Mouse (Mus musculus): ENCODE results near the gene Gins3. TPM values are rescaled to one million over a fixed set of nuclear protein-coding genes. Genes with fewer than 3 reads are reported as not detected.

Gene Gins3
- total and polyA plus RNA-seq, 3 experiments: 14.0 to 14.4 TPM; not detected in 1

DNA sequence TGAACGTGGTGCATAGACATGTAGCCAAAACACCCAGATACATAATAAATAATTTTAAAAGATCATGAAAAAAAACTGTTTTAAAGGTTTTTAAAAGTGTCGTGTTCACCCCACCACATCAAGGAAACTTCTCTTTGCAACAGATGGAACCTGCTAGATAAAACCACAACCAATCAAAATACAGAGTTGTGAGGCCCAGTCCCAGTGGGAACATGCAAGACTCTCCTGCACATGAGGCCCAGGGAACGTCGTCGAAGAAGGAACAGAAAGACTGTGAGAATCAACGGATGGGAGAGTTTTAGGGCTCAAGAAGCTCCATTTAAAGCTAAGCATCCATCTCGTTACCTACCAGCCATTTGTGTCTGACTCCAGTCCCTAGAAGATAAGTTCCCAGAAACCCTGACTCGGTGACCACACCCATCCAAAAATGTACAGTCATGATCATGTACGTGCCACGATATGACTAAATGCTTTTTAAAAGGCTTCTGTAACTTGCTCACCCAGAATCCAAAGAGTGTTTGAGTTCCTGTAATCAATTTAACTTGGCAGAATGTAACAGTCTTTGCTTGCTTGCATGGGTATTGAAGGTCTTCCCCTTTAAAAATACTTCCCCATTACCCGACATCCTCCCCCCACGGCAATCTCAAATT is 41.0 kb upstream of the Gins3 start:
- peak overlapping the region; percentile 88 for H3K27ac ChIP-seq (ENCODE audit: control insufficient read depth, low read depth, low read length)
- peaks cover 0 to 18% of the 10 kb centered on the region in 2 experiments; a peak in 2 of 4 replicates for H3K36me3 ChIP-seq (ENCODE audit: control insufficient read depth in 1 of 2, insufficient read depth in 2 of 2, low read length in 2 of 2)
- no peaks in the 10 kb centered on the region for H3K79me2 ChIP-seq (ENCODE audit: control insufficient read depth, insufficient read depth, low read length, poor library complexity)
- TF ChIP-seq POLR2A (IDR thresholded peaks at IDR 0.05; ENCODE audit: control insufficient read depth in 1 of 2, insufficient read depth in 1 of 2, low read depth in 1 of 2, low read length in 2 of 2, poor library complexity in 1 of 2) (no peak), TBP (IDR thresholded peaks at IDR 0.05; ENCODE audit: low read depth, low read length) (no peak), ETS1 (IDR thresholded peaks at IDR 0.05; ENCODE audit: low read depth, low read length) (peak; percentile 61; the same call in 1 of the 2 replicates), SIN3A (IDR thresholded peaks at IDR 0.05; ENCODE audit: low read length) (peak; percentile 53; the same call in 1 of the 2 replicates), NELFE (IDR thresholded peaks at IDR 0.05; ENCODE audit: low read depth, low read length) (no peak), RCOR1 (IDR thresholded peaks at IDR 0.05; ENCODE audit: low read depth, low read length) (0 out of 2 replicates have a peak, but pooled peaks have one; percentile 6), CHD1 (IDR thresholded peaks at IDR 0.05; ENCODE audit: low read depth, low read length) (no peak), POLR2AphosphoS2 (IDR thresholded peaks at IDR 0.05; ENCODE audit: low read length) (no peak), ZKSCAN1 (IDR thresholded peaks at IDR 0.05; ENCODE audit: low read depth, low read length) (no peak), UBTF (IDR thresholded peaks at IDR 0.05; ENCODE audit: borderline replicate concordance, insufficient read depth, low read depth, low read length) (no peak), ZNF384 (IDR thresholded peaks at IDR 0.05; ENCODE audit: low read depth, low read length) (no peak), NRF1 (IDR thresholded peaks at IDR 0.05; ENCODE audit: insufficient read depth, low read depth, low read length, poor library complexity, severe bottlenecking) (no peak), EP300 (IDR thresholded peaks at IDR 0.05; ENCODE audit: low read depth in 1 of 2, low read length in 2 of 2) (peak; percentile 39 to 50; a peak in 3 of 4 replicates), TCF12 (IDR thresholded peaks at IDR 0.05; ENCODE audit: low read depth, low read length) (no peak), SMC3 (IDR thresholded peaks at IDR 0.05; ENCODE audit: low read depth, low read length) (no peak), ELF1 (IDR thresholded peaks at IDR 0.05; ENCODE audit: low read depth, low read length) (no peak), GATA1 (IDR thresholded peaks at IDR 0.05; ENCODE audit: low read depth, low read length) (peak; percentile 64), E2F4 (IDR thresholded peaks at IDR 0.05; ENCODE audit: borderline replicate concordance, low read depth, low read length) (no peak), USF1 (IDR thresholded peaks at IDR 0.05; ENCODE audit: low read depth, low read length) (no peak), KAT2A (conservative IDR thresholded peaks at IDR 0.05; ENCODE audit: low read depth, low read length) (no peak), CHD2 (IDR thresholded peaks at IDR 0.05; ENCODE audit: low read length) (no peak), GABPA (IDR thresholded peaks at IDR 0.05; ENCODE audit: low read depth, low read length) (no peak), JUND (IDR thresholded peaks at IDR 0.05; ENCODE audit: low read depth, low read length) (no peak), MXI1 (IDR thresholded peaks at IDR 0.05; ENCODE audit: low read depth, low read length) (no peak), MAZ (IDR thresholded peaks at IDR 0.05; ENCODE audit: low read depth, low read length) (no peak), MYB (IDR thresholded peaks at IDR 0.05; ENCODE audit: low read depth, low read length) (no peak), ZC3H11A (IDR thresholded peaks at IDR 0.05; ENCODE audit: low read depth, low read length) (no peak), MYC (IDR thresholded peaks at IDR 0.05; ENCODE audit: low read depth, low read length) (0 out of 2 replicates have a peak, but pooled peaks have one; percentile 28), TAL1 (IDR thresholded peaks at IDR 0.05; ENCODE audit: low read length) (peak; percentile 29), POLR2AphosphoS5 (IDR thresholded peaks at IDR 0.05; ENCODE audit: borderline replicate concordance, low read depth, low read length) (no peak), MAX (IDR thresholded peaks at IDR 0.05; ENCODE audit: low read length) (peak; percentile 89)
- no peak overlapping the region for H3K4me3 ChIP-seq (ENCODE audit: control insufficient read depth in 1 of 2, insufficient read depth in 1 of 2, low read depth in 2 of 2, low read length in 2 of 2)
- peaks cover 2 to 27% of the 10 kb centered on the region in 2 experiments; a peak in 3 of 4 replicates for H3K4me1 ChIP-seq (ENCODE audit: control insufficient read depth in 1 of 2, insufficient read depth in 2 of 2, low read length in 2 of 2)
- no peak overlapping the region for H3K9ac ChIP-seq (ENCODE audit: control insufficient read depth, low read depth, low read length, poor library complexity, severe bottlenecking)
- no peaks in the 10 kb centered on the region; a peak in 1 of 4 replicates for H3K27me3 ChIP-seq (ENCODE audit: control insufficient read depth in 1 of 2, insufficient read depth in 2 of 2, low read length in 2 of 2)
- DNase-seq (ENCODE audit: low read depth, low spot score): peak; percentile 87
- H3K9me3 ChIP-seq (replicated peaks; ENCODE audit: insufficient read depth, low read length): no peaks in the 10 kb centered on the region

Measured in MEL (cell line).